Mouse (Mus musculus) embryonic facial prominence, embryonic 12.5 days (tissue): ENCODE results near the gene Cdk20. TPM values are rescaled to one million over a fixed set of nuclear protein-coding genes. Genes with fewer than 3 reads are reported as not detected.

Experiments
- ATAC-seq: fragments of 200-750 bp; cut with Nextera tagmentation; 2 replicates; pipeline ENCODE4 v1.8.0; 2017; ENCODE audit not compliant: insufficient number of reproducible peaks, insufficient read depth, low FRiP score, low TSS enrichment
- H3K27ac ChIP-seq: fragments of 300-500 bp; sonication (generic); 2 replicates; pipeline ENCODE4 v1.5.1; 2016; ENCODE audit warnings: mild to moderate bottlenecking
- H3K27me3 ChIP-seq: fragments of 300-500 bp; sonication (generic); 2 replicates; pipeline ENCODE4 v1.6.1; 2016; ENCODE audit warnings: mild to moderate bottlenecking, moderate library complexity
- H3K36me3 ChIP-seq: fragments of 300-500 bp; sonication (generic); 2 replicates; pipeline ENCODE4 v1.6.1; 2016; ENCODE audit warnings: mild to moderate bottlenecking
- H3K4me1 ChIP-seq: fragments of 300-500 bp; sonication (generic); 2 replicates; pipeline ENCODE4 v1.6.1; 2016
- H3K4me2 ChIP-seq: fragments of 300-500 bp; sonication (generic); replicated peaks from 2 replicates; pipeline ENCODE4 v1.6.1; 2016; ENCODE audit warnings: mild to moderate bottlenecking, moderate library complexity
- H3K4me3 ChIP-seq: fragments of 300-500 bp; sonication (generic); 2 replicates; pipeline ENCODE4 v1.5.1; 2016; ENCODE audit warnings: mild to moderate bottlenecking
- H3K9ac ChIP-seq: fragments of 300-500 bp; sonication (generic); 2 replicates; pipeline ENCODE4 v1.6.1; 2016; ENCODE audit warnings: mild to moderate bottlenecking, moderate library complexity
- H3K9me3 ChIP-seq: fragments of 300-500 bp; sonication (generic); 2 replicates; pipeline ENCODE4 v1.6.1; 2016; ENCODE audit warnings: mild to moderate bottlenecking, moderate library complexity
- WGBS: fragments of 180-500 bp; shearing (Covaris S2); methylation state at CpG from one replicate; pipeline ENCODE4 v1.1.7; 2016; 5-methylcytosine and 5-hydroxymethylcytosine counted together
- polyA plus RNA-seq: library from polyadenylated mRNA; unstranded; fragments of >200 nt; fragmentation: Nextera tagmentation; extraction: Ambion mirVana; gene quantifications from 2 replicates; pipeline ENCODE4 v1.2.1, GENCODE M21; 2016

Cdk20 gene
- polyA plus RNA-seq, 1 experiment from 2014 or later: 11.3 TPM

- Histone ChIP-seq H3K27ac (no peak overlapping the region), H3K9ac (0 out of 2 replicates have a peak overlapping the region, but pooled peaks have one; percentile 24), H3K4me1 (no peaks in the 10 kb centered on the region), H3K4me2 (no peak overlapping the region), H3K27me3 (no peaks in the 10 kb centered on the region), H3K36me3 (no peaks in the 10 kb centered on the region), H3K4me3 (no peak overlapping the region), H3K9me3 (no peaks in the 10 kb centered on the region)
- ATAC-seq: 0 out of 2 replicates have a peak, but pooled peaks have one; percentile 38
- WGBS: 53% methylated on average over 1 of the region's 1 CpGs
These were observed 6.8 kb upstream of the Cdk20 start for GRCm38 (mm10) chr13:64425280-64425679.

DNA sequence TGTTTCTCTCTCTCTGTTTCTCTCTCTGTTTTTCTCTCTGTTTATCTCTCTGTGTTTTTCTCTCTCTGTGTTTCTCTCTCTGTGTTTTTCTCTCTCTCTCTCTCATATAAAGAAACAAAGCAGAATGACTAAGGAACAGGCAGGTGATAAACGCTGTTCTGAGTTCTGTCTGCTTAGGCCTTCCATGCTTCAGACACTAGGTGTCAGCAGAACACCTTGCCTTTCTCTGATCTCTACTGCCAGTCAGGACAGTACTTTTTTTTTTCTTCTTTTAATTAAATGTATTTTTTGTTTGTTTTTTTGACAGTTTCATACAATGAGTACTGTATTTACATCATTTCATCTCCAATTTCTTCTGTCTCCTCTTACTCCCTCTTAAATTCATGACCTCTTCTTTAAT, 2.8 kb upstream of the Cdk20 start:
- H3K4me2 ChIP-seq: no peak overlapping the region
- no peaks in the 10 kb centered on the region for H3K36me3 ChIP-seq
- no peak overlapping the region for H3K27ac ChIP-seq
- no peaks in the 10 kb centered on the region for H3K27me3 ChIP-seq
- no peak for ATAC-seq
- no peaks in the 10 kb centered on the region for H3K9me3 ChIP-seq
- peaks cover 3% of the 10 kb centered on the region; the same call in 1 of the 2 replicates for H3K4me1 ChIP-seq
- no peak overlapping the region for H3K9ac ChIP-seq
- WGBS: 14% methylated on average over 1 of the region's 1 CpGs
- H3K4me3 ChIP-seq: no peak overlapping the region

DNA sequence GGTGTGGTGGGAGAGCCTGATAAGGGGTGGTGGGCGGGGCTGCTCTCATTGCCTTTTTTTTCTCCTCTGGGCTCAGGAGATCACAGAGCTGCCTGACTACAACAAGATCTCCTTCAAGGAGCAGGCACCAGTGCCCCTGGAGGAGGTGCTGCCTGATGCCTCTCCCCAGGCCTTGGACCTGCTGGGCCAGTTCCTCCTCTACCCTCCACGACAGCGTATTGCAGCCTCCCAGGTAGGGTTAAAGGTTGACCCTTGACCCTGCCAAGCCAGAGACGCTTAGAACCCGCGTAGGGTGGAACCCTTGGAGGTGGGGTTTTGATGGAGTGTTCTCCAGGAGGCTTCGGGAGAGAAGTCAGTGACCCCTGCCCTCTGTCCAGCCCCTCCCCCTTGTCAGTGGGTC, 5.7 kb downstream of the Cdk20 start:
- Histone ChIP-seq H3K27ac (no peak overlapping the region), H3K4me2 (no peak overlapping the region), H3K9ac (no peak overlapping the region), H3K4me1 (no peaks in the 10 kb centered on the region), H3K9me3 (no peaks in the 10 kb centered on the region), H3K36me3 (peaks cover 3% of the 10 kb centered on the region; the same call in 1 of the 2 replicates), H3K27me3 (no peaks in the 10 kb centered on the region), H3K4me3 (no peak overlapping the region)
- WGBS: 72% methylated on average over 7 of the region's 7 CpGs
- no peak for ATAC-seq

DNA sequence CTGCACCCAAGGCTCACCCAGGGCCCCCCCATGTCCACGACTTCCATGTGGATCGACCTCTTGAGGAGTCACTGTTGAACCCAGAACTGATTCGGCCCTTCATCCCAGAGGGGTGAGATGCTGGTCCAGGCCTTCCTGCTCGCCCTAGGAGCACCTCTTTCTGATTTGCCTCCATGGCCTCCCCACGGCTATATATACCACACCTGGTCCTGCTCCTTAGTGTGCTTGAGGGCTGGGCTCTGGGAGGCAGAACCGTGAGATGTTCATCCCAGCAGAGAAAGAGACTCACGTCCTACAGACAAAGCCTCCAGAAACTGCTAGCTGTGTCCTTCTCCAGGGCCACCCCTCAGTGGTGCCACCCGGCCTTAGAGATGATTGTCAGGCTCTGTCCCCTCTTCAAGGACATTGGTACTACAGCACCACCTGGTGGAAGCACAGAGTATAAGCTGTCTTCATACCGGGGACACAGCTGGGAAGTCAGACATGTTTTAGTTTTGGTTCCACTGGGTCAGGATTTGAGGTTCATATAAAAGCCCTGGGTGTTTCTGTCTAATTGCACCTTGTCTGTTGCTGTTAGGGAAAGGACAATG, 6.8 kb downstream of the Cdk20 start:
- no peaks in the 10 kb centered on the region for H3K27me3 ChIP-seq
- ATAC-seq: no peak
- WGBS: 61% methylated on average over 9 of the region's 9 CpGs

DNA sequence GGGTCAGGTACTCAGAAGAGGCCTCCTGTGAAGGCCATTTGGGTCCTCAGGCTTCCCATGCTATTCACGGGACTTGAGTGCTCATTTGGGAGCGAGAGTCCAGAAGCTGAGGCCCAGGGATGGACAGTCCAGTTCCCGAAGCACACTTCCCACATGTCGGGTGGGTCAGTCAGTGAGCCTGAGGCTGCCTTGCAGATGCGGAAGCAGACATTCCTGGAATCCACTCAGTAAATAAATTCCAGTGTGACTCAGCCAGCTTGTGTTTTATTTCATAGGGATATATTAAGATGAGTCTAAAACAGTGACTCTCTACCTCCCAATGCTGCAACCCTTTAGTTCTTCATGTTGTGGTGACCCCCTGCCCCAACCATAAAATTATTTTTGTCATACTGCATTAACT, 7.4 kb downstream of the Cdk20 start:
- 77% methylated on average over 5 of the region's 5 CpGs for WGBS
- H3K9me3 ChIP-seq: no peaks in the 10 kb centered on the region
- ATAC-seq: no peak
- no peaks in the 10 kb centered on the region for H3K4me1 ChIP-seq
- no peak overlapping the region for H3K4me2 ChIP-seq
- H3K27ac ChIP-seq: no peak overlapping the region
- no peak overlapping the region for H3K9ac ChIP-seq
- H3K36me3 ChIP-seq: peaks cover 3% of the 10 kb centered on the region; the same call in 1 of the 2 replicates
- no peaks in the 10 kb centered on the region for H3K27me3 ChIP-seq
- no peak overlapping the region for H3K4me3 ChIP-seq

More for the DNA sequence above, 6.8 kb downstream of the Cdk20 start:
- Histone ChIP-seq H3K27ac (no peak overlapping the region), H3K36me3 (peaks cover 3% of the 10 kb centered on the region; the same call in 1 of the 2 replicates), H3K4me2 (no peak overlapping the region), H3K4me1 (no peaks in the 10 kb centered on the region), H3K4me3 (no peak overlapping the region), H3K9ac (no peak overlapping the region), H3K9me3 (no peaks in the 10 kb centered on the region)

- 65% methylated on average over 4 of the region's 4 CpGs for WGBS
- Histone ChIP-seq H3K27ac (no peak overlapping the region), H3K4me3 (no peak overlapping the region), H3K9me3 (no peaks in the 10 kb centered on the region), H3K4me2 (no peak overlapping the region), H3K36me3 (peaks cover 3% of the 10 kb centered on the region; the same call in 1 of the 2 replicates), H3K9ac (no peak overlapping the region), H3K4me1 (no peaks in the 10 kb centered on the region), H3K27me3 (no peaks in the 10 kb centered on the region)
- ATAC-seq: no peak
These were observed 8.5 kb downstream of the Cdk20 start for GRCm38 (mm10) chr13:64440592-64440991.

DNA sequence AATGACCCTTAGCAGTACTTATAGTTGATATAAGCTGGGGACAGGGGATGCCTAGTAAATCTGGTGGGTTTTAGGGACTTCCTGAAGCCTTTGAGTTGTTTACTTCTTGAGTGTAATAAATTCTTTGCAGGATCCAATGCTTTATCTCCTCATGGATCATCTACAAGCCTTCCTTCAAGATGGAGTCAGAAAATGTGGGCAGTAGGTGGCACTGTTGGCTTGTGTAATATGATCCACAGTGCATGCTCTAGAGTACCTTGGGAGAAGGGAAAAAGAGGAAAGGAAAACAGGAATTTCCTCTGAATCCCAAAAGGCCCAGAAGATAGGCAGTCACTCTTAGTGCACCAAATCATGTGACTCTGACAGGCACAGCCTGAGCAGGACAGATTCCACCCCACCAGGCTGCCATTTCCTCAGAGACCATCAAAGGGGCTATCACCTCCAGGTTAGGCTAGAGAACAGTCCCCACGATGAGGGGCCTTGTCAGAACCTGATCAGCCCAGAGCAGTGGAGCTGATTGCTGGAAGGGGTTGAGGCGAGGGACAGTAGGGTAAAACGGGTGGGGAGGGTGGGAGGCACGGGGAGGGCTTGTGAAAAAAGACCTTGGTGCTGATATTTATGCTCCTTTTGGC, 11.3 kb downstream of the Cdk20 start:
- Histone ChIP-seq H3K9ac (no peak overlapping the region), H3K27ac (no peak overlapping the region), H3K4me1 (no peaks in the 10 kb centered on the region), H3K36me3 (no peaks in the 10 kb centered on the region; the same call in 1 of the 2 replicates), H3K9me3 (no peaks in the 10 kb centered on the region), H3K27me3 (no peaks in the 10 kb centered on the region), H3K4me2 (no peak overlapping the region), H3K4me3 (no peak overlapping the region)
- ATAC-seq: no peak
- 61% methylated on average over 4 of the region's 4 CpGs for WGBS

DNA sequence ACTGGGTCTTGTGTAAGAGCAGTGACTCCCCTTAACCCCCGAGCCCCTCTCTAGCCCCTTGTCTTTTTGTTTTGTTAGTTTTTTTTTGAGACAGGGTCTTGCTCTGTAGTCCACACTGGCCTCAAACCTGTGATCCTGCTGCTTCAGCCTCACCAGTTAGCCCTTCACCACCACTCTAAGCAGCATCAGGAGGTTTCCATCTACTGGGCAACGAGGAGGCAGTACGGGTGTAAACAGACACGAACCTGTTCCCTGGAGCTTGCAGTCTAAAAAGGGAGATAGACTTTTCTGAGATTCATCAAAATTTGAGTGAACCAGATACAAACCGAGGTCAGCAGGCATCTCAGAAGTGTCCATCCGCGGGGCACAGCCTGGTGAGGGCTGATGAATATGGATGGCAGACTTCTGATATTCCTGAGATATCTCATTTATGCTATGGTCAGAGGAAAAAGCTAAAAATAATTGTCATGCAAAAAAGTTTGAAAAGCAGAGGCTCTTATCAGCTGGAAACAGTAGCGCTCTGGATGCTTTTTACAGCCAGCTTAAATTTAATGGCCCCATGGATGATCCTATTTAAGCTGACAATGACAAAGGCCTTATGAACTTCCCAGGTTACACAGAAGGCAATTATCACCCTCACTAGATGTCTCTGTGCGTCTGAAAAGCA, 13.3 kb downstream of the Cdk20 start:
- no peak overlapping the region for H3K4me3 ChIP-seq
- H3K4me2 ChIP-seq: no peak overlapping the region
- no peak for ATAC-seq
- H3K27me3 ChIP-seq: no peaks in the 10 kb centered on the region
- no peak overlapping the region for H3K27ac ChIP-seq
- H3K36me3 ChIP-seq: no peaks in the 10 kb centered on the region
- H3K4me1 ChIP-seq: no peaks in the 10 kb centered on the region
- 72% methylated on average over 9 of the region's 9 CpGs for WGBS
- no peak overlapping the region for H3K9ac ChIP-seq
- H3K9me3 ChIP-seq: no peaks in the 10 kb centered on the region

- no peaks in the 10 kb centered on the region for H3K4me1 ChIP-seq
- no peaks in the 10 kb centered on the region for H3K36me3 ChIP-seq
- no peak overlapping the region for H3K27ac ChIP-seq
- no peak overlapping the region for H3K9ac ChIP-seq
- WGBS: 2% methylated on average over 1 of the region's 1 CpGs
- ATAC-seq: 0 out of 2 replicates have a peak, but pooled peaks have one; percentile 10
- no peak overlapping the region for H3K4me3 ChIP-seq
- no peaks in the 10 kb centered on the region for H3K27me3 ChIP-seq
- H3K4me2 ChIP-seq: no peak overlapping the region
- H3K9me3 ChIP-seq: no peaks in the 10 kb centered on the region
These were observed 15.8 kb downstream of the Cdk20 start for GRCm38 (mm10) chr13:64447947-64448346.

DNA sequence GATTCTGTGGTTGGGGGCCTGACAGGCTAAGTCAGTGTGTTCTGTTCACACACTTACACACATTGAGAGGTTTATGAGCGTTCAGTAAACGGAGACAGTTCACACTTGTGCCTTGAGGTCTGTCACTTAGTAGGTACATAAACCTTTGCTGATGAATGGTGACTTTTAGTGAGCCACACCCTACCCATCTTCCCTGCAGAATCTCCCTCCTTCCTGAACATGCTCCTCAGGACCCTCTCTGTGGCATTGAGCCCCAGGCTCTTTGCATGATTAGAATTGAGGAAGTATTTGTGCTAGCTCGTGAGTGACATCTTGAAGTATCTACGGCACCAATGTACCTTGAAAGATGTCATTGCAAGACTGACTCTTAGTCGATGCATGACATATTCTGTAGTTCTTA, 16.6 kb downstream of the Cdk20 start:
- no peak for ATAC-seq
- no peaks in the 10 kb centered on the region for H3K36me3 ChIP-seq
- no peak overlapping the region for H3K27ac ChIP-seq
- H3K4me1 ChIP-seq: no peaks in the 10 kb centered on the region
- no peak overlapping the region for H3K4me2 ChIP-seq
- no peaks in the 10 kb centered on the region for H3K9me3 ChIP-seq
- no peak overlapping the region for H3K9ac ChIP-seq
- no peak overlapping the region for H3K4me3 ChIP-seq
- H3K27me3 ChIP-seq: no peaks in the 10 kb centered on the region
- WGBS: 86% methylated on average over 5 of the region's 5 CpGs

- Histone ChIP-seq H3K4me3 (no peak overlapping the region), H3K27me3 (no peaks in the 10 kb centered on the region), H3K9ac (no peak overlapping the region), H3K4me1 (no peaks in the 10 kb centered on the region), H3K9me3 (no peaks in the 10 kb centered on the region), H3K27ac (no peak overlapping the region), H3K4me2 (no peak overlapping the region), H3K36me3 (no peaks in the 10 kb centered on the region)
- ATAC-seq: no peak
- WGBS: 73% methylated on average over 7 of the region's 7 CpGs
These were observed 18.1 kb downstream of the Cdk20 start for GRCm38 (mm10) chr13:64450001-64450794.
